11 mouse cellular contexts compared by ENCODE assay signal in genomic region chr15:100908817-100909216, GRCm38 (mm10). TPM values are rescaled to one million over a fixed set of nuclear protein-coding genes. Genes with fewer than 3 reads are reported as not detected.
DNase-seq lines count a peak whose midpoint lies in the region; ATAC-seq and TF ChIP-seq lines count a peak whose summit lies in the region.
"Had no signal": no experiment of that assay in that cellular context is flagged by ENCODE, and none has a peak within 500 bp of the region (broad histone marks: within the 10 kb centered on the region; RNA-seq: fewer than 3 reads in every experiment).

No protein-coding gene starts in this region.

- H3K27me3 ChIP-seq in ES-Bruce4 (ENCODE audit: control insufficient read depth, insufficient read depth, low read length, poor library complexity, severe bottlenecking) = no peaks in the 10 kb centered on the region
- no peaks in the 10 kb centered on the region for H3K27me3 ChIP-seq in forebrain, embryonic 14.5 days (replicated peaks; ENCODE audit: control insufficient read depth, insufficient read depth, low read length)
- no peaks in the 10 kb centered on the region for H3K27me3 ChIP-seq in midbrain, embryonic 12.5 days
- H3K27me3 ChIP-seq in kidney, embryonic 14.5 days (ENCODE audit: control insufficient read depth, insufficient read depth, low read length) = no peaks in the 10 kb centered on the region

- no peak overlapping the region for H3K4me3 ChIP-seq in ES-Bruce4 (ENCODE audit: low read depth, low read length)
- H3K4me3 ChIP-seq in forebrain, embryonic 14.5 days (ENCODE audit: low read depth, low read length) = no peak overlapping the region
- H3K4me3 ChIP-seq in midbrain, embryonic 12.5 days = no peak overlapping the region
- H3K4me3 ChIP-seq in kidney, embryonic 14.5 days (ENCODE audit: low read length) = no peak overlapping the region
- H3K4me3 ChIP-seq: megakaryocyte, embryonic 14.5 days had no signal

- peaks cover 2% of the 10 kb centered on the region for H3K4me1 ChIP-seq in ES-Bruce4 (ENCODE audit: control insufficient read depth, insufficient read depth, low read length)
- peaks cover 14% of the 10 kb centered on the region for H3K4me1 ChIP-seq in forebrain, embryonic 14.5 days (ENCODE audit: control insufficient read depth, insufficient read depth, low read length)
- peaks cover 46% of the 10 kb centered on the region for H3K4me1 ChIP-seq in midbrain, embryonic 12.5 days
- no peaks in the 10 kb centered on the region for H3K4me1 ChIP-seq in kidney, embryonic 14.5 days (ENCODE audit: control insufficient read depth, insufficient read depth, low read length)

- no peak overlapping the region for H3K9ac ChIP-seq in ES-Bruce4 (ENCODE audit: low read depth, poor library complexity, severe bottlenecking)
- H3K9ac ChIP-seq in forebrain, embryonic 14.5 days (ENCODE audit: low read length) = no peak overlapping the region
- H3K9ac ChIP-seq in midbrain, embryonic 12.5 days (replicated peaks) = no peak overlapping the region
- no peak overlapping the region for H3K9ac ChIP-seq in kidney, embryonic 14.5 days (ENCODE audit: low read depth, low read length)

- DNase-seq in R1 (ENCODE audit: low read depth, low spot score) = peak; percentile 89
- no peak for DNase-seq in forebrain, embryonic 14.5 days (ENCODE audit: low spot score)
- no peak for DNase-seq in lung, postnatal 14 days
- DNase-seq in adrenal gland, postnatal 10 days = no peak
- DNase-seq: kidney, adult 18-20 months; lung, adult 18-20 months; thymus, adult 2 months had no signal

- no peak for TF ChIP-seq POLR2A in ES-Bruce4 (IDR thresholded peaks at IDR 0.05; ENCODE audit: insufficient read depth, low read length)

- no peak overlapping the region for H3K4me2 ChIP-seq in forebrain, embryonic 14.5 days (ENCODE audit: low read length)
- H3K4me2 ChIP-seq in midbrain, embryonic 12.5 days (replicated peaks) = no peak overlapping the region
- no peak overlapping the region for H3K4me2 ChIP-seq in kidney, embryonic 14.5 days (replicated peaks; ENCODE audit: low read depth, low read length)

- no peaks in the 10 kb centered on the region for H3K36me3 ChIP-seq in ES-Bruce4 (ENCODE audit: control insufficient read depth, insufficient read depth, low read length, poor library complexity, severe bottlenecking)
- H3K36me3 ChIP-seq in forebrain, embryonic 14.5 days (ENCODE audit: control insufficient read depth, insufficient read depth, low read length) = no peaks in the 10 kb centered on the region
- H3K36me3 ChIP-seq in midbrain, embryonic 12.5 days = no peaks in the 10 kb centered on the region
- no peaks in the 10 kb centered on the region for H3K36me3 ChIP-seq in kidney, embryonic 14.5 days (ENCODE audit: control insufficient read depth, insufficient read depth, low read length)

- no peak for TF ChIP-seq EP300 in ES-Bruce4 (IDR thresholded peaks at IDR 0.05; ENCODE audit: insufficient read depth, low read depth, low read length)

- H3K27ac ChIP-seq in ES-Bruce4 (ENCODE audit: insufficient read depth, low read length) = 0 out of 2 replicates have a peak overlapping the region, but pooled peaks have one; percentile 22
- peak overlapping the region; percentile 63; the same call in 1 of the 2 replicates for H3K27ac ChIP-seq in forebrain, embryonic 14.5 days (ENCODE audit: low read depth, low read length)
- H3K27ac ChIP-seq in midbrain, embryonic 12.5 days (replicated peaks) = peak overlapping the region; percentile 89
- no peak overlapping the region for H3K27ac ChIP-seq in kidney, embryonic 14.5 days (ENCODE audit: low read depth, low read length)

- TF ChIP-seq CTCF in ES-Bruce4 (IDR thresholded peaks at IDR 0.05; ENCODE audit: low read depth, low read length) = no peak

- ATAC-seq in forebrain, embryonic 14.5 days = no peak
- peak; percentile 44; the same call in 1 of the 2 replicates for ATAC-seq in midbrain, embryonic 12.5 days (ENCODE audit: low FRiP score, low read depth)
- no peak for ATAC-seq in kidney, embryonic 14.5 days (ENCODE audit: low FRiP score, low TSS enrichment)

- H3K9me3 ChIP-seq in ES-Bruce4 (replicated peaks; ENCODE audit: control insufficient read depth, insufficient read depth, low read length, poor library complexity, severe bottlenecking) = no peaks in the 10 kb centered on the region
- H3K9me3 ChIP-seq in forebrain, embryonic 14.5 days (replicated peaks; ENCODE audit: control insufficient read depth, low read length) = no peaks in the 10 kb centered on the region
- no peaks in the 10 kb centered on the region for H3K9me3 ChIP-seq in midbrain, embryonic 12.5 days
- no peaks in the 10 kb centered on the region for H3K9me3 ChIP-seq in kidney, embryonic 14.5 days (ENCODE audit: control insufficient read depth, low read length)
- H3K9me3 ChIP-seq: megakaryocyte, embryonic 14.5 days had no signal

- 45% methylated on average over 3 of the region's 3 CpGs for WGBS in forebrain, embryonic 14.5 days
- WGBS in midbrain, embryonic 12.5 days = 44% methylated on average over 2 of the region's 3 CpGs
- WGBS in kidney, embryonic 14.5 days = 57% methylated on average over 3 of the region's 3 CpGs

RNA-seq across cellular contexts. Expression of gene Scn8a, which starts 39.2 kb away (rescaled TPM):
- polyA plus RNA-seq in ES-Bruce4 (2011; ENCODE audit: insufficient read depth, insufficient read length, low read depth, missing spikeins) = 7.0 and 8.9 TPM in 2 replicates
- 6.8 and 12.5 TPM in 2 replicates for polyA plus RNA-seq in forebrain, embryonic 14.5 days (2014; fragmentation: Nextera tagmentation; extraction: Ambion mirVana)
- polyA plus RNA-seq in midbrain, embryonic 12.5 days (2016; fragmentation: Nextera tagmentation; extraction: Ambion mirVana) = 20.5 and 23.5 TPM in 2 replicates
- 1 to 10 TPM; 2.5 to 5.6 TPM for total RNA-seq in adrenal gland, postnatal 10 days (2021)
- 15.1 and 18.4 TPM in 2 replicates for polyA plus RNA-seq in kidney, embryonic 14.5 days (2014; fragmentation: Nextera tagmentation; extraction: Ambion mirVana)
